ENCODE assay signal across 1 mouse cellular context in the genomic region with DNA sequence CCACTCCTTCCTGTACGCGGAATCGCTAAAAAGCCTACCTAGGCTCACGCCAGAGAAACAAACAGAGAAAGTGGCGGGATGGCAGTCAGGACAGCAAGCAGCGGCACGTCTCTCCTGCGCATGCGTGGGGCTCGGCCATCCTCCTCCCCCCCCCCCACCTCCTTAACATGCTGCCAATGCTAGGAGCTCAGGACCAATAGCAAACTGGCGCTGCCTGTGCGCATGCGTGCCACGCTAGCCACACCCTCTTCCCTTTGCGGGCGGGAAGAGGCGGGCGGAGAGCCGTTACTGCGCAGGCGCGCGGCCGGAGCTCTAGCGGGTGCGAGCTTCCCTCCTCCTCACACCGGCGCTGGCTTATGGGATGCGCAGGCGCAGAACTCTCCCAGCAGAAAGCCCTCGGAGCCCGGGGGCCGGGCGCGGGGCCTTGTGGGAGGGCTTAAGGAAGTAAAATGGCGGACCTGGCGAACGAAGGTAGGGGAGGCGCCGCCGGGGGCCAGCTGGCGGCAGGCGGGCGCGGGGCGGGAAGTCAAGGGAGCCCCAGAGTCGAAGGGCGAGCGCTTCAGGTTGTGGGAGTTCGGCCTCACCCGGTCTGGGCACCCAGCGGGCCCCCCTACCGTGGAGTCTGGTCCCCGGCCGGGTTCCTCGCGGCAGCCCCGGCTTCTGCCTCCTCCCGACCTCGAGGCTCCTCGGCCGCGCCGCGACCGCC.
TF ChIP-seq lines count a peak whose summit lies in the region.

TSS of gene Ranbp3 (plus strand) at position 354 of the 706 bp plus-strand sequence.

TF ChIP-seq in MEL, 35 proteins besides CTCF, POLR2A, EP300 and RAD21 (continued from another document):
- no peak for TF ChIP-seq SMC3 (IDR thresholded peaks at IDR 0.05; ENCODE audit: low read depth, low read length)
- no peak for TF ChIP-seq CHD1 (IDR thresholded peaks at IDR 0.05; ENCODE audit: low read depth, low read length)
- TF ChIP-seq RCOR1 (IDR thresholded peaks at IDR 0.05; ENCODE audit: low read depth, low read length): 0 out of 2 replicates have a peak, but pooled peaks have one; percentile 21
- no peak for TF ChIP-seq JUND (IDR thresholded peaks at IDR 0.05; ENCODE audit: low read depth, low read length)
- TF ChIP-seq TCF12 (IDR thresholded peaks at IDR 0.05; ENCODE audit: low read depth, low read length): peak; percentile 87
- TF ChIP-seq UBTF (IDR thresholded peaks at IDR 0.05; ENCODE audit: borderline replicate concordance, insufficient read depth, low read depth, low read length): no peak
- TF ChIP-seq HCFC1 (IDR thresholded peaks at IDR 0.05; ENCODE audit: low read depth, low read length): peak; percentile 82
- TF ChIP-seq MAX (IDR thresholded peaks at IDR 0.05; ENCODE audit: low read length): peak; percentile 56
- no peak for TF ChIP-seq CHD2 (IDR thresholded peaks at IDR 0.05; ENCODE audit: low read length)
- TF ChIP-seq NRF1 (IDR thresholded peaks at IDR 0.05; ENCODE audit: insufficient read depth, low read depth, low read length, poor library complexity, severe bottlenecking): peak; percentile 95
- TF ChIP-seq SIN3A (IDR thresholded peaks at IDR 0.05; ENCODE audit: low read length): peak; percentile 73
- TF ChIP-seq ZMIZ1 (IDR thresholded peaks at IDR 0.05; ENCODE audit: low read depth, low read length): peak; percentile 55
